Mouse (Mus musculus): ENCODE measurements at regions not wholly inside any gene's neighbourhood (a gene's known extent, or its start where the extent isn't known, plus 50 kb on each side); places are given as distances from the start of the nearest gene placed in this dataset.

GRCm38 (mm10) chr13:6461363-6461762, 86.6 kb upstream of the Pitrm1 start:
- DNase-seq, result no peak

GRCm38 (mm10) chr13:6465911-6466419, 82.0 kb upstream of the Pitrm1 start:
- DNase-seq, result no peak

- peak; percentile 67 for DNase-seq
Observed at GRCm38 (mm10) chr13:6469446-6470227, 78.3 kb upstream of the Pitrm1 start.

- no peak for DNase-seq
Observed at GRCm38 (mm10) chr13:6470286-6471103, 77.5 kb upstream of the Pitrm1 start.

- DNase-seq, result peak; percentile 78
Observed at GRCm38 (mm10) chr13:6471643-6472042, 76.3 kb upstream of the Pitrm1 start.

- DNase-seq, result peak; percentile 17
Observed at GRCm38 (mm10) chr13:6473401-6474190, 74.4 kb upstream of the Pitrm1 start.

- DNase-seq, result no peak
Observed at GRCm38 (mm10) chr13:6479667-6480066, 68.3 kb upstream of the Pitrm1 start.

- no peak for DNase-seq
Observed at GRCm38 (mm10) chr13:6484418-6484817, 63.5 kb upstream of the Pitrm1 start.

GRCm38 (mm10) chr13:6487837-6488236, 60.1 kb upstream of the Pitrm1 start:
- no peak for DNase-seq

- DNase-seq, result peak; percentile 10
Observed at GRCm38 (mm10) chr13:6492916-6493619, 54.9 kb upstream of the Pitrm1 start.

Small RNA genes lying in the stretch of these regions (microRNA-seq; reads per million reads assigned to microRNA genes)
- 0 reads per million in 2 experiments for gene Gm26259
